ENCODE assay signal across 8 mouse cellular contexts in genomic region chr13:23526312-23526711, GRCm38 (mm10). TPM values are rescaled to one million over a fixed set of nuclear protein-coding genes. Genes with fewer than 3 reads are reported as not detected.
DNase-seq lines count a peak whose midpoint lies in the region; ATAC-seq and TF ChIP-seq lines count a peak whose summit lies in the region.

No protein-coding gene starts in this region.

- H3K4me2 ChIP-seq in kidney, embryonic 15.5 days = peak overlapping the region; percentile 61
- peak overlapping the region; percentile 40 for H3K4me2 ChIP-seq in limb, embryonic 14.5 days (replicated peaks; ENCODE audit: low read depth, low read length, severe bottlenecking)
- H3K4me2 ChIP-seq in midbrain, embryonic 15.5 days = peak overlapping the region; percentile 52

- H3K27me3 ChIP-seq in heart, embryonic 10.5 days (ENCODE audit: insufficient read depth, poor library complexity, severe bottlenecking) = no peaks in the 10 kb centered on the region
- H3K27me3 ChIP-seq in kidney, embryonic 15.5 days = no peaks in the 10 kb centered on the region
- H3K27me3 ChIP-seq in limb, embryonic 14.5 days (ENCODE audit: control insufficient read depth, insufficient read depth, low read length) = no peaks in the 10 kb centered on the region
- no peaks in the 10 kb centered on the region for H3K27me3 ChIP-seq in midbrain, embryonic 15.5 days (replicated peaks)
- H3K27me3 ChIP-seq in spleen, adult 2 months (ENCODE audit: control insufficient read depth, insufficient read depth, low read length) = no peaks in the 10 kb centered on the region

- H3K4me1 ChIP-seq in heart, embryonic 10.5 days = peaks cover 3% of the 10 kb centered on the region; the same call in 1 of the 2 replicates
- peaks cover 22% of the 10 kb centered on the region for H3K4me1 ChIP-seq in kidney, embryonic 15.5 days
- peaks cover 6% of the 10 kb centered on the region for H3K4me1 ChIP-seq in limb, embryonic 14.5 days (ENCODE audit: control insufficient read depth, insufficient read depth, low read length)
- peaks cover 17% of the 10 kb centered on the region for H3K4me1 ChIP-seq in midbrain, embryonic 15.5 days
- no peaks in the 10 kb centered on the region for H3K4me1 ChIP-seq in spleen, adult 2 months (ENCODE audit: control insufficient read depth, insufficient read depth, insufficient read length)

- H3K36me3 ChIP-seq in heart, embryonic 10.5 days = no peaks in the 10 kb centered on the region
- no peaks in the 10 kb centered on the region for H3K36me3 ChIP-seq in kidney, embryonic 15.5 days
- no peaks in the 10 kb centered on the region for H3K36me3 ChIP-seq in limb, embryonic 14.5 days (ENCODE audit: control insufficient read depth, insufficient read depth, low read length)
- H3K36me3 ChIP-seq in midbrain, embryonic 15.5 days (replicated peaks) = no peaks in the 10 kb centered on the region
- H3K36me3 ChIP-seq in spleen, adult 2 months (ENCODE audit: control insufficient read depth, insufficient read depth, low read length) = no peaks in the 10 kb centered on the region

- no peak for TF ChIP-seq CTCF in spleen, adult 2 months (IDR thresholded peaks at IDR 0.05; ENCODE audit: extremely low read depth, insufficient read depth, insufficient read length, insufficient replicate concordance)

- peak overlapping the region; percentile 59 for H3K4me3 ChIP-seq in heart, embryonic 10.5 days
- H3K4me3 ChIP-seq in kidney, embryonic 15.5 days (replicated peaks) = peak overlapping the region; percentile 45
- peak overlapping the region; percentile 36 for H3K4me3 ChIP-seq in limb, embryonic 14.5 days (replicated peaks; ENCODE audit: low read length)
- peak overlapping the region; percentile 50 for H3K4me3 ChIP-seq in midbrain, embryonic 15.5 days
- H3K4me3 ChIP-seq in spleen, adult 2 months (ENCODE audit: extremely low read depth, insufficient read depth, insufficient read length) = peak overlapping the region; percentile 43

- H3K9me3 ChIP-seq in heart, embryonic 10.5 days = no peaks in the 10 kb centered on the region
- H3K9me3 ChIP-seq in kidney, embryonic 15.5 days (replicated peaks) = no peaks in the 10 kb centered on the region
- H3K9me3 ChIP-seq in limb, embryonic 14.5 days (ENCODE audit: control insufficient read depth, low read length) = no peaks in the 10 kb centered on the region
- no peaks in the 10 kb centered on the region for H3K9me3 ChIP-seq in midbrain, embryonic 15.5 days

- H3K9ac ChIP-seq in kidney, embryonic 15.5 days = peak overlapping the region; percentile 18; the same call in 1 of the 2 replicates
- peak overlapping the region; percentile 28; the same call in 1 of the 2 replicates for H3K9ac ChIP-seq in limb, embryonic 14.5 days (ENCODE audit: low read depth, low read length, severe bottlenecking)
- H3K9ac ChIP-seq in midbrain, embryonic 15.5 days = peak overlapping the region; percentile 38

- ATAC-seq in erythroblast, adult 5-6 weeks (replicated peaks; ENCODE audit: low FRiP score, poor library complexity, severe bottlenecking) = peak; percentile 54
- peak; percentile 30; the same call in 1 of the 2 replicates for ATAC-seq in kidney, embryonic 15.5 days (replicated peaks; ENCODE audit: low FRiP score)
- peak; percentile 71 for ATAC-seq in limb, embryonic 14.5 days (ENCODE audit: low FRiP score, low read depth)
- ATAC-seq in midbrain, embryonic 15.5 days (replicated peaks) = peak; percentile 34; the same call in 1 of the 2 replicates

- peak overlapping the region; percentile 72; the same call in 1 of the 2 replicates for H3K27ac ChIP-seq in heart, embryonic 10.5 days
- H3K27ac ChIP-seq in kidney, embryonic 15.5 days = peak overlapping the region; percentile 66
- 0 out of 2 replicates have a peak overlapping the region, but pooled peaks have one; percentile 6 for H3K27ac ChIP-seq in limb, embryonic 14.5 days (replicated peaks; ENCODE audit: low read depth, low read length)
- H3K27ac ChIP-seq in midbrain, embryonic 15.5 days = peak overlapping the region; percentile 74
- no peak overlapping the region for H3K27ac ChIP-seq in spleen, adult 2 months (ENCODE audit: insufficient read depth, low read length)

- peak; percentile 92 for DNase-seq in A20 (ENCODE audit: low read depth, low spot score)
- peak; percentile 96 for DNase-seq in brain, adult 2 months (ENCODE audit: low read depth, low spot score)
- DNase-seq in heart, embryonic 10.5 days (ENCODE audit: low spot score) = peak; percentile 91
- DNase-seq in limb, embryonic 14.5 days (ENCODE audit: low spot score) = peak; percentile 95
- DNase-seq in spleen, adult 2 months (ENCODE audit: low read depth in 1 of 2, low spot score in 2 of 2) = peak; percentile 80 to 81

- under 1% methylated on average over 17 of the region's 17 CpGs for WGBS in heart, embryonic 10.5 days
- WGBS in kidney, embryonic 15.5 days = under 1% methylated on average over 17 of the region's 17 CpGs
- WGBS in limb, embryonic 14.5 days = 2% methylated on average over 17 of the region's 17 CpGs
- under 1% methylated on average over 17 of the region's 17 CpGs for WGBS in midbrain, embryonic 15.5 days
- under 1% methylated on average over 17 of the region's 17 CpGs for WGBS in spleen, adult 2 months

- no peak for TF ChIP-seq POLR2A in limb, embryonic 14.5 days (IDR thresholded peaks at IDR 0.05; ENCODE audit: borderline replicate concordance, extremely low read depth, insufficient read depth, insufficient read length)
- TF ChIP-seq POLR2A in spleen, adult 2 months (IDR thresholded peaks at IDR 0.05; ENCODE audit: low read depth, low read length) = no peak

RNA-seq across cellular contexts. Expression of gene Hist1h4h, which starts 4.5 kb away (rescaled TPM):
- 19.8 and 50.6 TPM in 2 replicates for total RNA-seq in erythroblast, adult 5-6 weeks (2015; ENCODE audit: low replicate concordance)
- 443 and 524 TPM in 2 replicates for total RNA-seq in erythroblast, adult 5-6 weeks (2017; ENCODE audit: low replicate concordance)
- polyA plus RNA-seq in heart, embryonic 10.5 days (2016; fragmentation: Nextera tagmentation; extraction: Ambion mirVana) = 2.5 and 2.8 TPM in 2 replicates
- polyA plus RNA-seq in kidney, embryonic 15.5 days (2015; fragmentation: Nextera tagmentation; extraction: Ambion mirVana) = 7.5 and 7.8 TPM in 2 replicates
- 18.2 and 19.2 TPM in 2 replicates for polyA plus RNA-seq in limb, embryonic 14.5 days (2012; rRNA removed)
- polyA plus RNA-seq in limb, embryonic 14.5 days (2014; fragmentation: Nextera tagmentation; extraction: Ambion mirVana) = 5.5 and 8.1 TPM in 2 replicates
- 3.3 and 5.1 TPM in 2 replicates for polyA plus RNA-seq in midbrain, embryonic 15.5 days (2015; fragmentation: Nextera tagmentation; extraction: Ambion mirVana)
- polyA plus RNA-seq in spleen, adult 2 months (2012; rRNA removed) = 26.5 and 53.6 TPM in 2 replicates

RNA-seq across cellular contexts. Expression of gene Hist1h2af, which starts 7.4 kb away (rescaled TPM):
- 20.7 and 32.7 TPM in 2 replicates for total RNA-seq in erythroblast, adult 5-6 weeks (2015; ENCODE audit: low replicate concordance)
- 925 and 1,298 TPM in 2 replicates for total RNA-seq in erythroblast, adult 5-6 weeks (2017; ENCODE audit: low replicate concordance)
- 1.7 and 4.9 TPM in 2 replicates for polyA plus RNA-seq in heart, embryonic 10.5 days (2016; fragmentation: Nextera tagmentation; extraction: Ambion mirVana)
- polyA plus RNA-seq in kidney, embryonic 15.5 days (2015; fragmentation: Nextera tagmentation; extraction: Ambion mirVana) = 3.3 and 7.3 TPM in 2 replicates
- 557 and 662 TPM in 2 replicates for polyA plus RNA-seq in limb, embryonic 14.5 days (2012; rRNA removed)
- 9.1 and 11.0 TPM in 2 replicates for polyA plus RNA-seq in limb, embryonic 14.5 days (2014; fragmentation: Nextera tagmentation; extraction: Ambion mirVana)
- polyA plus RNA-seq in midbrain, embryonic 15.5 days (2015; fragmentation: Nextera tagmentation; extraction: Ambion mirVana) = 0.69 TPM in 1 of 2 replicates, not detected in the other
- 733 and 772 TPM in 2 replicates for polyA plus RNA-seq in spleen, adult 2 months (2012; rRNA removed)

RNA-seq across cellular contexts. Expression of gene Hist1h3g, which starts 8.9 kb away (rescaled TPM):
- total RNA-seq in erythroblast, adult 5-6 weeks (2015; ENCODE audit: low replicate concordance) = 74.4 and 97.2 TPM in 2 replicates
- total RNA-seq in erythroblast, adult 5-6 weeks (2017; ENCODE audit: low replicate concordance) = 54.5 and 131 TPM in 2 replicates
- polyA plus RNA-seq in heart, embryonic 10.5 days (2016; fragmentation: Nextera tagmentation; extraction: Ambion mirVana) = 3.2 and 3.5 TPM in 2 replicates
- 6.6 and 6.9 TPM in 2 replicates for polyA plus RNA-seq in kidney, embryonic 15.5 days (2015; fragmentation: Nextera tagmentation; extraction: Ambion mirVana)
- 32.6 and 62.7 TPM in 2 replicates for polyA plus RNA-seq in limb, embryonic 14.5 days (2012; rRNA removed)
- 4.1 and 6.7 TPM in 2 replicates for polyA plus RNA-seq in limb, embryonic 14.5 days (2014; fragmentation: Nextera tagmentation; extraction: Ambion mirVana)
- 2.2 TPM in 1 of 2 replicates, not detected in the other for polyA plus RNA-seq in midbrain, embryonic 15.5 days (2015; fragmentation: Nextera tagmentation; extraction: Ambion mirVana)
- 34.4 and 52.1 TPM in 2 replicates for polyA plus RNA-seq in spleen, adult 2 months (2012; rRNA removed)

RNA-seq across cellular contexts. Expression of gene Hist1h2bh, which starts 16.9 kb away (rescaled TPM):
- total RNA-seq in erythroblast, adult 5-6 weeks (2015; ENCODE audit: low replicate concordance) = 13.4 and 18.2 TPM in 2 replicates
- 63.0 and 67.3 TPM in 2 replicates for total RNA-seq in erythroblast, adult 5-6 weeks (2017; ENCODE audit: low replicate concordance)
- 0.22 and 0.73 TPM in 2 replicates for polyA plus RNA-seq in heart, embryonic 10.5 days (2016; fragmentation: Nextera tagmentation; extraction: Ambion mirVana)
- polyA plus RNA-seq in kidney, embryonic 15.5 days (2015; fragmentation: Nextera tagmentation; extraction: Ambion mirVana) = 0.91 and 1.1 TPM in 2 replicates
- polyA plus RNA-seq in limb, embryonic 14.5 days (2012; rRNA removed) = 5.2 and 6.1 TPM in 2 replicates
- 0.48 and 0.57 TPM in 2 replicates for polyA plus RNA-seq in limb, embryonic 14.5 days (2014; fragmentation: Nextera tagmentation; extraction: Ambion mirVana)
- 0.15 and 0.44 TPM in 2 replicates for polyA plus RNA-seq in midbrain, embryonic 15.5 days (2015; fragmentation: Nextera tagmentation; extraction: Ambion mirVana)
- polyA plus RNA-seq in spleen, adult 2 months (2012; rRNA removed) = 4.9 and 8.4 TPM in 2 replicates

RNA-seq across cellular contexts. Expression of gene Hist1h3f, which starts 17.5 kb away (rescaled TPM):
- 12.7 and 21.7 TPM in 2 replicates for total RNA-seq in erythroblast, adult 5-6 weeks (2015; ENCODE audit: low replicate concordance)
- 51.2 and 57.7 TPM in 2 replicates for total RNA-seq in erythroblast, adult 5-6 weeks (2017; ENCODE audit: low replicate concordance)
- polyA plus RNA-seq in heart, embryonic 10.5 days (2016; fragmentation: Nextera tagmentation; extraction: Ambion mirVana) = 0.31 and 0.99 TPM in 2 replicates
- 0.86 and 1.3 TPM in 2 replicates for polyA plus RNA-seq in kidney, embryonic 15.5 days (2015; fragmentation: Nextera tagmentation; extraction: Ambion mirVana)
- polyA plus RNA-seq in limb, embryonic 14.5 days (2012; rRNA removed) = 4.1 and 7.4 TPM in 2 replicates
- 0.65 and 1.00 TPM in 2 replicates for polyA plus RNA-seq in limb, embryonic 14.5 days (2014; fragmentation: Nextera tagmentation; extraction: Ambion mirVana)
- 0.27 and 0.32 TPM in 2 replicates for polyA plus RNA-seq in midbrain, embryonic 15.5 days (2015; fragmentation: Nextera tagmentation; extraction: Ambion mirVana)
- polyA plus RNA-seq in spleen, adult 2 months (2012; rRNA removed) = 10.2 and 16.1 TPM in 2 replicates
